Mouse (Mus musculus): Measurements from ENCODE around the gene Tesc. TPM values are rescaled to one million over a fixed set of nuclear protein-coding genes. Genes with fewer than 3 reads are reported as not detected.
A peak's percentile ranks its signal among the peaks of the same experiment; 100 is the strongest.

Gene Tesc
- polyA plus RNA-seq, 1 experiment from 2014 or later: 0.55 TPM

GRCm38 (mm10) chr5:118023053-118023452 is 4.5 kb upstream of the Tesc start:
- WGBS: 87% methylated on average over 3 of the region's 3 CpGs
- Histone ChIP-seq H3K27me3 (ENCODE audit: insufficient read depth, poor library complexity, severe bottlenecking) (peaks cover 42% of the 10 kb centered on the region), H3K27ac (no peak overlapping the region), H3K4me3 (no peak overlapping the region), H3K4me1 (replicated peaks) (peaks cover 34% of the 10 kb centered on the region), H3K36me3 (no peaks in the 10 kb centered on the region), H3K9me3 (no peaks in the 10 kb centered on the region)
- DNase-seq (ENCODE audit: low spot score): no peak

- DNase-seq (ENCODE audit: low spot score): no peak
- Histone ChIP-seq H3K36me3 (no peaks in the 10 kb centered on the region), H3K9me3 (no peaks in the 10 kb centered on the region; the same call in 1 of the 2 replicates), H3K27me3 (ENCODE audit: insufficient read depth, poor library complexity, severe bottlenecking) (peaks cover 61% of the 10 kb centered on the region), H3K27ac (no peak overlapping the region), H3K4me3 (peak overlapping the region; percentile 69; the same call in 1 of the 2 replicates), H3K4me1 (replicated peaks) (peaks cover 45% of the 10 kb centered on the region)
- 2% methylated on average over 12 of the region's 12 CpGs for WGBS
Observed at GRCm38 (mm10) chr5:118025880-118026279, 1.7 kb upstream of the Tesc start.

GRCm38 (mm10) chr5:118026343-118026742 is 1.2 kb upstream of the Tesc start:
- Histone ChIP-seq H3K27me3 (ENCODE audit: insufficient read depth, poor library complexity, severe bottlenecking) (peaks cover 65% of the 10 kb centered on the region), H3K27ac (no peak overlapping the region), H3K9me3 (no peaks in the 10 kb centered on the region; the same call in 1 of the 2 replicates), H3K4me1 (replicated peaks) (peaks cover 49% of the 10 kb centered on the region), H3K4me3 (peak overlapping the region; percentile 69; the same call in 1 of the 2 replicates), H3K36me3 (no peaks in the 10 kb centered on the region)
- WGBS: 1% methylated on average over 13 of the region's 13 CpGs
- peak; percentile 18 for DNase-seq (ENCODE audit: low spot score)

- Histone ChIP-seq H3K9me3 (no peaks in the 10 kb centered on the region; the same call in 1 of the 2 replicates), H3K27me3 (ENCODE audit: insufficient read depth, poor library complexity, severe bottlenecking) (peaks cover 70% of the 10 kb centered on the region), H3K36me3 (no peaks in the 10 kb centered on the region), H3K4me3 (peak overlapping the region; percentile 69), H3K4me1 (replicated peaks) (peaks cover 54% of the 10 kb centered on the region), H3K27ac (peak overlapping the region; percentile 59; the same call in 1 of the 2 replicates)
- under 1% methylated on average over 39 of the region's 39 CpGs for WGBS
- peak; percentile 40 for DNase-seq (ENCODE audit: low spot score)
Observed at GRCm38 (mm10) chr5:118027101-118027697, 344 bp upstream of the Tesc start.

- Histone ChIP-seq H3K9me3 (no peaks in the 10 kb centered on the region; the same call in 1 of the 2 replicates), H3K4me3 (peak overlapping the region; percentile 69), H3K27me3 (ENCODE audit: insufficient read depth, poor library complexity, severe bottlenecking) (peaks cover 70% of the 10 kb centered on the region), H3K27ac (peak overlapping the region; percentile 59; the same call in 1 of the 2 replicates), H3K36me3 (no peaks in the 10 kb centered on the region), H3K4me1 (replicated peaks) (peaks cover 57% of the 10 kb centered on the region)
- WGBS: 2% methylated on average over 79 of the region's 79 CpGs
- DNase-seq (ENCODE audit: low spot score): no peak
Observed at GRCm38 (mm10) chr5:118028191-118029034, 870 bp downstream of the Tesc start.

- Histone ChIP-seq H3K4me3 (peak overlapping the region; percentile 69), H3K27me3 (ENCODE audit: insufficient read depth, poor library complexity, severe bottlenecking) (peaks cover 70% of the 10 kb centered on the region), H3K4me1 (replicated peaks) (peaks cover 63% of the 10 kb centered on the region), H3K9me3 (no peaks in the 10 kb centered on the region; the same call in 1 of the 2 replicates), H3K36me3 (no peaks in the 10 kb centered on the region), H3K27ac (no peak overlapping the region)
- 7% methylated on average over 12 of the region's 12 CpGs for WGBS
- no peak for DNase-seq (ENCODE audit: low spot score)
Observed at GRCm38 (mm10) chr5:118029035-118029408, 1.5 kb downstream of the Tesc start.

- Histone ChIP-seq H3K4me1 (replicated peaks) (peaks cover 64% of the 10 kb centered on the region), H3K27ac (no peak overlapping the region), H3K4me3 (peak overlapping the region; percentile 69), H3K27me3 (ENCODE audit: insufficient read depth, poor library complexity, severe bottlenecking) (peaks cover 68% of the 10 kb centered on the region), H3K36me3 (no peaks in the 10 kb centered on the region), H3K9me3 (no peaks in the 10 kb centered on the region; the same call in 1 of the 2 replicates)
- DNase-seq (ENCODE audit: low spot score): peak; percentile 45
- 4% methylated on average over 10 of the region's 10 CpGs for WGBS
Observed at GRCm38 (mm10) chr5:118029420-118029819, 1.9 kb downstream of the Tesc start.

- Histone ChIP-seq H3K36me3 (no peaks in the 10 kb centered on the region), H3K27me3 (ENCODE audit: insufficient read depth, poor library complexity, severe bottlenecking) (peaks cover 67% of the 10 kb centered on the region), H3K4me1 (replicated peaks) (peaks cover 64% of the 10 kb centered on the region), H3K4me3 (no peak overlapping the region), H3K27ac (no peak overlapping the region), H3K9me3 (no peaks in the 10 kb centered on the region; the same call in 1 of the 2 replicates)
- DNase-seq (ENCODE audit: low spot score): no peak
- 90% methylated on average over 9 of the region's 9 CpGs for WGBS
Observed at GRCm38 (mm10) chr5:118030022-118030675, 2.6 kb downstream of the Tesc start.

- Histone ChIP-seq H3K4me3 (no peak overlapping the region), H3K36me3 (no peaks in the 10 kb centered on the region), H3K9me3 (peaks cover 3% of the 10 kb centered on the region; the same call in 1 of the 2 replicates), H3K4me1 (replicated peaks) (peaks cover 58% of the 10 kb centered on the region), H3K27me3 (ENCODE audit: insufficient read depth, poor library complexity, severe bottlenecking) (peaks cover 58% of the 10 kb centered on the region), H3K27ac (no peak overlapping the region)
- DNase-seq (ENCODE audit: low spot score): no peak
- 56% methylated on average over 5 of the region's 5 CpGs for WGBS
Observed at GRCm38 (mm10) chr5:118031059-118031458, 3.5 kb downstream of the Tesc start.

- DNase-seq (ENCODE audit: low spot score): no peak
- Histone ChIP-seq H3K27me3 (ENCODE audit: insufficient read depth, poor library complexity, severe bottlenecking) (peaks cover 55% of the 10 kb centered on the region), H3K4me3 (no peak overlapping the region), H3K4me1 (replicated peaks) (peaks cover 54% of the 10 kb centered on the region), H3K27ac (no peak overlapping the region), H3K36me3 (no peaks in the 10 kb centered on the region), H3K9me3 (peaks cover 3% of the 10 kb centered on the region; the same call in 1 of the 2 replicates)
- WGBS: 40% methylated on average over 4 of the region's 4 CpGs
Observed at GRCm38 (mm10) chr5:118031508-118031907, 4.0 kb downstream of the Tesc start.

- Histone ChIP-seq H3K27ac (no peak overlapping the region), H3K4me1 (replicated peaks) (peaks cover 49% of the 10 kb centered on the region), H3K4me3 (no peak overlapping the region), H3K27me3 (ENCODE audit: insufficient read depth, poor library complexity, severe bottlenecking) (peaks cover 42% of the 10 kb centered on the region), H3K36me3 (no peaks in the 10 kb centered on the region), H3K9me3 (peaks cover 3% of the 10 kb centered on the region; the same call in 1 of the 2 replicates)
- 57% methylated on average over 4 of the region's 4 CpGs for WGBS
- DNase-seq (ENCODE audit: low spot score): no peak
Observed at GRCm38 (mm10) chr5:118033328-118033727, 5.8 kb downstream of the Tesc start.

GRCm38 (mm10) chr5:118033740-118034139 is 6.2 kb downstream of the Tesc start:
- DNase-seq (ENCODE audit: low spot score): no peak
- Histone ChIP-seq H3K4me3 (no peak overlapping the region), H3K9me3 (peaks cover 3% of the 10 kb centered on the region; the same call in 1 of the 2 replicates), H3K27ac (no peak overlapping the region), H3K27me3 (ENCODE audit: insufficient read depth, poor library complexity, severe bottlenecking) (peaks cover 40% of the 10 kb centered on the region), H3K4me1 (replicated peaks) (peaks cover 45% of the 10 kb centered on the region), H3K36me3 (no peaks in the 10 kb centered on the region)
- WGBS: 80% methylated on average over 6 of the region's 6 CpGs
